Mouse (Mus musculus) neural tube, embryonic 11.5 days (tissue): ENCODE measurements around the gene Caln1. TPM values are rescaled to one million over a fixed set of nuclear protein-coding genes. Genes with fewer than 3 reads are reported as not detected.

ENCODE experiments used
- ATAC-seq: fragments of 200-750 bp; cut with Nextera tagmentation; 2 replicates; pipeline ENCODE4 v1.8.0; 2017; ENCODE audit warnings: moderate number of reproducible peaks, mild to moderate bottlenecking, moderate TSS enrichment, moderate library complexity; ENCODE audit not compliant: insufficient read depth, low FRiP score, low TSS enrichment
- DNase-seq: peaks from one replicate; pipeline ENCODE4 v3.0.0-alpha.2; 2015; ENCODE audit warnings: low spot score
- H3K27ac ChIP-seq: fragments of 300-500 bp; sonication (generic); 2 replicates; pipeline ENCODE4 v1.5.1; 2014; ENCODE audit warnings: low read depth, mild to moderate bottlenecking, low read length
- H3K27me3 ChIP-seq: fragments of 300-500 bp; sonication (generic); 2 replicates; pipeline ENCODE4 v1.6.1; 2014; ENCODE audit warnings: mild to moderate bottlenecking, low read length, mixed read lengths; ENCODE audit not compliant: control insufficient read depth, insufficient read depth
- H3K36me3 ChIP-seq: fragments of 300-500 bp; sonication (generic); 2 replicates; pipeline ENCODE4 v1.6.1; 2014; ENCODE audit warnings: mild to moderate bottlenecking, low read length, moderate library complexity, mixed read lengths; ENCODE audit not compliant: control insufficient read depth, insufficient read depth
- H3K4me1 ChIP-seq: fragments of 300-500 bp; sonication (generic); 2 replicates; pipeline ENCODE4 v1.6.1; 2014; ENCODE audit warnings: low read length, mixed read lengths; ENCODE audit not compliant: control insufficient read depth, insufficient read depth
- H3K4me2 ChIP-seq: fragments of 300-500 bp; sonication (generic); 2 replicates; pipeline ENCODE4 v1.6.1; 2014; ENCODE audit warnings: low read depth, mild to moderate bottlenecking, moderate library complexity
- H3K4me3 ChIP-seq: fragments of 300-500 bp; sonication (generic); 2 replicates; pipeline ENCODE4 v1.5.1; 2014; ENCODE audit warnings: low read depth, low read length
- H3K9ac ChIP-seq: fragments of 300-500 bp; sonication (generic); 2 replicates; pipeline ENCODE4 v1.6.1; 2014; ENCODE audit warnings: mild to moderate bottlenecking, low read length
- H3K9me3 ChIP-seq: fragments of 300-500 bp; sonication (generic); 2 replicates; pipeline ENCODE4 v1.6.1; 2016; ENCODE audit warnings: low read length; ENCODE audit not compliant: control insufficient read depth
- WGBS: fragments of 180-500 bp; shearing (Covaris S2); extraction: QIAGEN DNeasy Blood & Tissue Kit; methylation state at CpG from one replicate; pipeline ENCODE4 v1.1.7; 2014; 5-methylcytosine and 5-hydroxymethylcytosine counted together
- polyA plus RNA-seq: library from polyadenylated mRNA; unstranded; fragments of >200 nt; fragmentation: Nextera tagmentation; extraction: Ambion mirVana; gene quantifications from 2 replicates; pipeline ENCODE4 v1.2.1, GENCODE M21; 2014

The Caln1 gene
- polyA plus RNA-seq, 1 experiment from 2014 or later: 0.41 TPM

DNA sequence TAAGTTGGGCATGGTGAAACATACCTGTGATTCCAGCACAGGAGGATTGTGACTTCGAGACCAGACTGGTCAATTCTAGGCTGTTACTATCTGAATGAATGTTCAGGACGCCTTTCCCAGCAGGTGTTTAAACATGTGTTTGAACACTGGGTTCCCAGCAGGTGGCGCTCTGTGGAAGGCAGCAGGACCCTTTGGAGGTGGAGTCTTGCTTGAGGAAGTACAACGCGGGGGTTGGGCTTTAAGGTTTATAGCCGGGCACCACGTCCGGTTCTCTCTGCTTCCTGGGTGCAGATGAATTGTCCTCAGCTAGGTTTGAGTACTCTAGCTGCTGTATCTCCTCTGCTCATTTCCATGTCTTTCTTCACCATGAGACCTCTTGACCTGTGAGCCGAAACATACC, 349.1 kb downstream of the Caln1 start:
- Histone ChIP-seq H3K27ac (no peak overlapping the region), H3K4me3 (no peak overlapping the region), H3K4me2 (no peak overlapping the region), H3K27me3 (no peaks in the 10 kb centered on the region), H3K4me1 (no peaks in the 10 kb centered on the region), H3K9ac (no peak overlapping the region), H3K9me3 (no peaks in the 10 kb centered on the region), H3K36me3 (no peaks in the 10 kb centered on the region)
- 65% methylated on average over 9 of the region's 9 CpGs for WGBS
- no peak for ATAC-seq
- peak; percentile 28 for DNase-seq

DNA sequence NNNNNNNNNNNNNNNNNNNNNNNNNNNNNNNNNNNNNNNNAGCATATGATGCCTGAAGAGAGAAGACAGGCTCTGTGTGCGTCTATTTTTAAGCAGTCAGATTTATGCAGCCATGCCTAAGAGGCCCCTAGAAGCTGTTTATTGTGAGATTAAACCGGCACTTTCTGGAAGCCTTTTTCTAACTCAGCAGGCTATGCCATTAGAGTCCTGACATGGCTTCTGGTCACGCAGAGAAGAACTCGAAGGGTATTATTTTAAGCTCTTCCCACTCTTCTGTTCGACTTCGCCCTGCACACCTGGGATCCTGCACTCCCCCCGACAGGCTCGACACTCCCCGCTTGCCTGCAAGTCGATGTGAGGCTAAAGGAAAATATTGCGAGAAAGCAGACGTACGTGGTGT, 372.9 kb downstream of the Caln1 start:
- H3K9me3 ChIP-seq: no peaks in the 10 kb centered on the region
- H3K36me3 ChIP-seq: no peaks in the 10 kb centered on the region
- no peaks in the 10 kb centered on the region for H3K27me3 ChIP-seq
- H3K27ac ChIP-seq: no peak overlapping the region
- no peak overlapping the region for H3K4me3 ChIP-seq
- H3K9ac ChIP-seq: no peak overlapping the region
- ATAC-seq: no peak
- 83% methylated on average over 13 of the region's 13 CpGs for WGBS
- H3K4me2 ChIP-seq: no peak overlapping the region
- H3K4me1 ChIP-seq: no peaks in the 10 kb centered on the region
- no peak for DNase-seq

DNA sequence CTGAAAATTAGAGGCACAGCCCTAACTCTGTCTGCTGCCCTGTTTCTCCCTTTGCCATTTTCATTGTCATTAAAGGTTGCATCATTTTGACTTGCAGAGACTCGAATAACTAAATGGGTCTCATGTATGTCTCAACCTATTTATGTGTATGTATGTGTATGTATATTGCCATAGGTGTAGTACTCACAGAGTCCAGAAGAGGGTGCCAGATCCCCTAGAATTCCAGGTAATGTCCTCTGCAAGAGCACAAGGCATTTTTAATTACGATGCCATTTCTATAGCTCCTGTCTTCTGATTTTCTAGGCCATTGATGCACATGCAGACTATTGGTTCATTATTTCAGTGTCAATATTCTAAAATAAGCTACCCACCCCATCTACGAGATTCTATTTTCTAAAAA, 388.3 kb downstream of the Caln1 start:
- ATAC-seq (no peak), DNase-seq (no peak)
- H3K4me3 ChIP-seq: no peak overlapping the region
- no peaks in the 10 kb centered on the region for H3K4me1 ChIP-seq
- no peak overlapping the region for H3K4me2 ChIP-seq
- H3K9ac ChIP-seq: no peak overlapping the region
- no peaks in the 10 kb centered on the region for H3K9me3 ChIP-seq
- no peaks in the 10 kb centered on the region for H3K36me3 ChIP-seq
- H3K27ac ChIP-seq: no peak overlapping the region
- WGBS: 93% methylated on average over 3 of the region's 3 CpGs
- no peaks in the 10 kb centered on the region for H3K27me3 ChIP-seq

DNA sequence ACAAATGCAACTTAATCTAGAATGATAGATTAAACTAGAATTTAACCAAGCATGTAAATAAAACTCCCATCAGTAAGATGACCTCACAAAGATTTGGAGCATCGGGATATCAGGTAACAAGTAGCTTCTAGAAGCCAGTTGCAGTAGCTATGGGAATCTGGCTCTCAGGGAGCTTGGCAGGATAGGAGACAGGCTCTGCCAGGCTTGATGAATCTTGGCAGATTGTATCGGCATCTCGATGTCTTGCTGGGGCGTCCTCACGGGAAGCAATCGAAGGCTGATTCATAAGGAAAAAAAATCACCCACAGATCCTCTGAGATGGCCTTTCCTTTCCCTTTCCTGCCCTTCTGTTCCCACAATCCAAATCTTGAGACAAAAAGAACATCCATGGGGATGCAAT, 396.5 kb downstream of the Caln1 start:
- no peaks in the 10 kb centered on the region for H3K27me3 ChIP-seq
- H3K4me3 ChIP-seq: no peak overlapping the region
- H3K9ac ChIP-seq: no peak overlapping the region
- no peaks in the 10 kb centered on the region for H3K36me3 ChIP-seq
- H3K27ac ChIP-seq: no peak overlapping the region
- 94% methylated on average over 6 of the region's 6 CpGs for WGBS
- DNase-seq (no peak), ATAC-seq (no peak)
- no peaks in the 10 kb centered on the region for H3K4me1 ChIP-seq
- no peaks in the 10 kb centered on the region for H3K9me3 ChIP-seq
- H3K4me2 ChIP-seq: no peak overlapping the region

DNA sequence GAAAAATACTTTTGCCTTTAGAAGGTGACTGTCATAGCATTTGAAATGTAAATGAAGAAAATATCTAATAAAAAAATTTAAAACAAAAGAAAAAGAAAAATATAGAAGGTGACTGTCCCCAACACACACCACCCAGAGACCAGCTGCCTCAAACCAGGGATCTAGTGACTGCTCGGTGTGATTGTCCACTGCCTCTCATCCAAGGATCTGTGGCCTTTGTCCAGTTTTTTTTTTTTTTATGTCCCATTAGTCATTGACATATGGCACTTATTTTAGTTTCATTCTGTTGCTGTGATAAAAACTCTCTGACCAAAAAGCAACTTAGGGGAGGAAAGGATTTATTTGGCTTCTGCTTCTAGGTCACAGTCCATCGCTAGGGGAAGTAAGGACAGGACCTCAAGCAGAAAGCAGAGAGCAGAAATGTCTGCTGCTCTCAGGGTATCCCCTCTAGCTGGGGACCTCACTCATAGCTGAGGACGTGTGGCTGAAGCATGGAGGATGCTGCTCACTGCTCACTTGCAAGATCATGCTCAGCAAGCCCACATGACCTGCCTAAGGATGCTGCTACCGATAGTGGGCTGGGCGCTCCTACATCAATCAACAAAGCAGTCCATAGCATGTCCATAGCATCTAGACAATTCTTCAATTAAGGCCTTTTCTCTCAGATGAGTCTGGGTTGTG, 401.9 kb downstream of the Caln1 start:
- no peak for ATAC-seq
- H3K4me1 ChIP-seq: no peaks in the 10 kb centered on the region
- H3K4me3 ChIP-seq: no peak overlapping the region
- H3K27ac ChIP-seq: no peak overlapping the region
- no peak overlapping the region for H3K4me2 ChIP-seq
- H3K27me3 ChIP-seq: no peaks in the 10 kb centered on the region
- no peaks in the 10 kb centered on the region for H3K9me3 ChIP-seq
- WGBS: 88% methylated on average over 5 of the region's 5 CpGs
- no peak overlapping the region for H3K9ac ChIP-seq
- DNase-seq: no peak
- H3K36me3 ChIP-seq: no peaks in the 10 kb centered on the region

DNA sequence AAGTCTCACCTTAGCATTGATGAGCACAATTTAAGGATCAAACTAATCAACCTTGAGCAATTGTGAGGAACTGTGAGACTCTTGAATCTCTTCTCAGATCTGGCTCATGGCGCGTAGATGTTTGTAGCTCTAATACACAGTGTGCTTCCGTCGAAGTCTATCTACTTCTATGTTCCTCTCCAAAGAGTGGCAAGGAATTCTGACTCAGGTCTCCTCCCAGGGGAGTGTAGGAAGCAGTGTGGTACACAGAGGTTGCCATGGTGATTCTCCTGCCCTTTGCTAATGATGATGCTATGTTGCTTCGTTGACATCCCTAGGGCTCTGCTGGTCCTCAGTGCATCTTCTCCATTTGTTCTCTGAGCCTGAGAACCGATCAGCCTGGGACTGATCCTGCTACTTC, 403.2 kb downstream of the Caln1 start:
- H3K27ac ChIP-seq: no peak overlapping the region

DNA sequence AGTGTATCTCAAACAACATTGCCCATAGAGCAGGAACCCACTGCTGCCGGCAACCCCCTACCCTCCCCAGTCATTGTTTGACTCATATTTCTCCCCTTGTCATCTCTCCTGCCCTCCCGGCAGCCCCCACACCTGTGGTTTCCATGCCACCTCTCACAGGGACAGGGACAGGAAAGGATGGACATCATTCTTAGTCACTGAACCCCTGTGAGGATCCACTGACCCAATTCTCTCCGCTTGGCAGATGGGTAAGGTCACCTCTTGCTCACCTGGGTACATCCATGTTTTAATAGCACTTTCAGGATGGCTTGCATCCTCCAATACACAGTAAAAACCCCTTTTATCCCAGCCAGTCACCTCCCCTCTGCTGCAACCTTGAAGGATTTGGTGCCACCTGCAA, 405.7 kb downstream of the Caln1 start:
- no peak overlapping the region for H3K4me2 ChIP-seq
- no peak overlapping the region for H3K9ac ChIP-seq
- DNase-seq: no peak
- no peak for ATAC-seq
- no peaks in the 10 kb centered on the region for H3K27me3 ChIP-seq
- no peaks in the 10 kb centered on the region for H3K4me1 ChIP-seq
- no peak overlapping the region for H3K4me3 ChIP-seq
- no peaks in the 10 kb centered on the region for H3K36me3 ChIP-seq
- H3K27ac ChIP-seq: no peak overlapping the region
- WGBS: 92% methylated on average over 3 of the region's 3 CpGs
- H3K9me3 ChIP-seq: no peaks in the 10 kb centered on the region

More for the DNA sequence above, 403.2 kb downstream of the Caln1 start:
- ATAC-seq (no peak), DNase-seq (no peak)
- Histone ChIP-seq H3K36me3 (no peaks in the 10 kb centered on the region), H3K4me3 (no peak overlapping the region), H3K9ac (no peak overlapping the region), H3K27me3 (no peaks in the 10 kb centered on the region), H3K4me1 (no peaks in the 10 kb centered on the region), H3K9me3 (no peaks in the 10 kb centered on the region), H3K4me2 (no peak overlapping the region)
- whole genome bisulfite sequencing: 86% methylated on average over 6 of the region's 6 CpGs

DNA sequence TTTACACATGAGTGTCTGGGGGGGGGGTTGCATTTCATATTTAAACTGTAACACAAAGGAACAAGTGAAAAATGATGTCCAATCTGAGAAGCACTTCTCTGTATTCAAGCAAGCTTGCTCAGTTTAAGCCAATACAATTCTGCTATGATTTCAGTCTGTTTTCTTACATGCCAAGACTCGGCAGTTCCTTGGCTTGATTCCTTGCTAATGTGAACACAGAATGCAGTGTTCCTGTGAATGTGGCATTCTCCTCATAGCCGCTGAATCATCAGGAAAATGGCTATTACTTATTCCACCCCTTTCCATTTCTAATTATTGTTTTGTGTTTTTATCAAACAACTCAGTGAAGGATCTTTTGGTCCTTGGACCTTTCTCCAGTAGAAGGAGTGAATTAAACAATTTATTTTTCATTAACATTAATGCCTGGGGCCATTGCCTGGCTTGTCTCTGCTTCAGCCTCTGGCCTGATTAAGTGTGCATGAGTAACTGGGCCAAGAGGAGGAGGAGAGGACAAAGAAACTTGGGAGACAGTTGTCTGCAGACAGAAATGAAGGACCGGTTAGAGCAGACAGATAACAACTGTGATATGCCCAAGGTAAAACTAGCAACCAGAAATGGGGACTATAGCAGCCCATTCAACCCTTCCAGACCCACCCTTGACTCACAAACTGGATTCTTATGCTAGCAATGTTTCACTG, 423.6 kb downstream of the Caln1 start:
- Histone ChIP-seq H3K27ac (no peak overlapping the region), H3K9me3 (no peaks in the 10 kb centered on the region), H3K4me3 (no peak overlapping the region), H3K4me2 (no peak overlapping the region), H3K4me1 (no peaks in the 10 kb centered on the region), H3K36me3 (no peaks in the 10 kb centered on the region), H3K27me3 (no peaks in the 10 kb centered on the region), H3K9ac (no peak overlapping the region)
- ATAC-seq (no peak), DNase-seq (no peak)
- WGBS: 87% methylated on average over 3 of the region's 3 CpGs

DNA sequence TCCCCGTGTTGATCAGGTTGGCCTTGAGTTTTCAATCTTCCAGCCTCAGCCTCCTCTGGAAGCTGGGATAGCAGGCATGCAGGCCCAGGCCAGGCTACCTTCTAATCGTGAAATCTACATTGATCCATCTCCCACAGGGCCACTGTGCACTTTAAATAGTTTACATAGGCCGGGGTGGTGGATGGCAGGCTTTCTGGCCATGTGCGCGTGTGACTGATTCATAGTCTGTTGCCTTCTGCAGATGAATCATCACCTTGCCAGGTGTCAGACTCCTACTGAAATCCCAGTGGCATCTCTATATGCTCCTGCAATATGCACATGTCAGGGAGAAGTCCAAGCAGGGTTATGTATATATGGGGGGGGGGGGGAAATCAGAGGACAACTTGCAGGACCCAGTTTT, 428.5 kb downstream of the Caln1 start:
- ATAC-seq (no peak), DNase-seq (no peak)
- H3K9me3 ChIP-seq: no peaks in the 10 kb centered on the region
- H3K4me1 ChIP-seq: no peaks in the 10 kb centered on the region
- no peak overlapping the region for H3K4me2 ChIP-seq
- H3K4me3 ChIP-seq: no peak overlapping the region
- no peaks in the 10 kb centered on the region for H3K27me3 ChIP-seq
- H3K9ac ChIP-seq: no peak overlapping the region
- no peaks in the 10 kb centered on the region for H3K36me3 ChIP-seq
- H3K27ac ChIP-seq: no peak overlapping the region
- 89% methylated on average over 5 of the region's 5 CpGs for WGBS
